Mouse (Mus musculus): Measurements from ENCODE around the gene Glo1.

Gene Glo1

DNA sequence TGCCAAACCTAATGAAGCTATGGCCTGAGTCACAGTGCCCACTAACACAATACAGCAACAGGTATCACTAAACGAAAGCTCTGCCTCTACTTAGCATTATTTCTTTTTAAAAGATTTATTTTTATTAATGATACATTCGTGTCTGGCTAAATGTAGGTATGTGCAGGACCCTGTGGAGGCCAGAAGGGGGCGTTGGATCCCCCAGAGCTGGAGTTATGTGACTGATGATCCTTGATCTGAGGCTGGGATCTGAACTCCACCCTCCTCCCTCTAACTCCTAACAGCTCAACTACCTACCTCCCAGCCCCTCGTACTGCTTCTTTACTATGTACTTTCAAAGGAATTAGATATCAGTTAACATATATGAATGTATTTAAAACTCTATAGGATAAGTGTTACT is 5.2 kb downstream of the Glo1 start:
- ChIA-PET POLR2A (interaction anchor here (0.6 to 6.9 kb wide), 18 partner anchors 10 to 70 kb away, joined by 3 to 105 read pairs (median 3); no protein-coding TSS in a partner anchor), CTCF (interaction anchor here (0.6 to 2.0 kb wide), 25 partner anchors 8 to 341 kb away, joined by 3 to 14 read pairs (median 5); no protein-coding TSS in a partner anchor)

DNA sequence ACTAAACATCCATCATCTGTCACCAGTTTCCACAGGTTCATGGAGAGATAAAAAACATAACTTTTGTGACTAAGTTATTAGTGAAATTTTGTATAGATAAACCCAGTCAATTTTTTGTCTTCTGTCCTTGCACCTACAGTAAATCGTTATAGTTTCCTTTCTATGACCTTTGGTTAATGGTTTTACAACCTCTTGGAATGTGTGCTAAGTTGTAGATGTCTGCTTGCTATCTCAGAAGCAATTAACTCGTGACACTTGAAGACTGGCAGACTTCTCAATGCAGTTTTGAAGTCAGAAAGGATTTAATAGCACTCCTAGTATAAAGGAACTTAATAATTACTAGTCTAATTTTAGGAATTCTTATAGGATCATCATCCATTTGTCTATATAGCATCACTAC is 6.1 kb downstream of the Glo1 start:
- POLR2A ChIA-PET = interaction anchor here in 1 of 4 experiments (1.1 to 6.9 kb wide), 3 partner anchors 11 to 18 kb away, joined by 3 to 105 read pairs (median 6); no protein-coding TSS in a partner anchor
- CTCF ChIA-PET = no interaction called here

DNA sequence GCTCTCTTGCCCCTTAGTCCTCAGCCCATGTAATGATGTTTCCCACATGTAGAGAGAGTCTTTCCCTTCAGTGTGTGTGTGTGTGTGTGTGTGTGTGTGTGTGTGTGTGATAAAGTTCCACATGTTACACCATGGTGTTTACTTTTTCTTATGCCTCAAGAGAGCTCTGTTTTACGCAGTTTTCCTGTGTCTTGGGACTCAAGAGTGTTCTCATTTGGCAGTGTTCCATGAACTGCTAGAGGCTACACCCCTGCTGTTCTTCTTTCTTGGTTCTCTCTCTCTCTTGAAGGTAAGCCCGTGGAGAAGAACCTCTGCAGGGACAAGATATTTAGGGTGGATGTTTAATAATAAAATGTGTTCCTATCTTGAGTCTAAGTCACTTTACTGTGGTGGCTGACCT is 7.5 kb downstream of the Glo1 start:
- CTCF ChIA-PET = interaction anchor here (0.6 to 1.8 kb wide), 11 partner anchors 8 to 885 kb away, joined by 3 to 4 read pairs (median 3); no protein-coding TSS in a partner anchor
- POLR2A ChIA-PET = interaction anchor here in 3 of 4 experiments (0.7 to 6.9 kb wide), 19 partner anchors 9 to 182 kb away, joined by 3 to 105 read pairs (median 3); no protein-coding TSS in a partner anchor

DNA sequence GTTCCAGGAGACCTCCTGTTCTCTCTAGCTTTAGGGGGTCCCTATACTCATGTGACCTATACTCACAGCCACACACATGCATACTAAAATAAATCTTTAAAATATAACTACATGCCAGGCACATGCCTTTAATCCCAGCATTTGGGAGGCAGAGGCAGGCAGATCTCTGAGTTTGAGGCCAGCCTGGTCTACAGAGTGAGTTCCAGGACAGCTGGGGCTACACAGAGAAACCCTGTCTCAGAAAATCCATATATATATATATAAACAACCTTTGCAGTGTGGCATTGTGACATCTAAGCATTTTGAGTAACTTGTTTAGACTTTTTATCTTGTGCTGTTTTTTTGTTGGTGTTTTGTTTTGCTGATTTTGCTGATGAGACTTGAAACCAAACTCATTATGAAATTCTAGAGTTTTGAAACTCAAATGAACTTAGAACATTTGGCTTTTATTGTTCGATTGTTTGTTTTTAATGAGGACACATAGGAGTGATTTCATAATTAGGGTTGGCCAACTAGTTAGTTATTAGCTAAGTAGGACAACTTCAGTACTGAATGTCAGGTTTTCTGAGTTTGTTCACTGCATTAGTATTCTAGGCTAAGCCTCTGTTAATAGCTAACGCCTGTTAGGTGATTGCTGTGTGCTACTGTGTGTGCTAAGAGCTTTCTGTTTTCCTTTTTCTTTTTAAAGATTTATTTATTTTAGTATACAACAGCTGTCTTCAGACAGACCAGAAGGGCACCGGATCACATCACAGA is 8.4 kb downstream of the Glo1 start:
- ChIA-PET POLR2A (interaction anchor here (0.5 to 6.9 kb wide), 26 partner anchors 8 to 1692 kb away, joined by 3 to 105 read pairs (median 3); no protein-coding TSS in a partner anchor), CTCF (interaction anchor here (0.5 to 1.8 kb wide), 15 partner anchors 9 to 884 kb away, joined by 3 to 4 read pairs (median 3); no protein-coding TSS in a partner anchor)

DNA sequence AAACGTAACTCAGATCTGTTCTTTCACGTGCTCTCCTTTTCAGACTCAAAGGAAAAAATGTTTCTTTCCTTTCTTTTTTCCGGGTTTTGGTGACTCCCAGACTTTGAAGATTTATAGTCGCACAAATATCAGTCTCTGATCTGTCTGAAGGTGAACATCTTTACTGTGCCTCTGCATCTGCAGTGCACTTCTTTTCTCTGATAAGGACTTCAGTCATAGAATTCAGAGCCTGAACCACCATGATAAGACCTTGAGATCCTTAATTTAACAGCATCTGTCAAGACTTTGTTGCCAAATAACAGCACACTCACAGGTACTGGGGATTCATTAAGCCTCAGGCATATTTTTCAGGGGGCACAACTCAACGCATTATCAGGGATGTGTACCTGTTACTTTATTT is 10.5 kb downstream of the Glo1 start:
- ChIA-PET CTCF (no interaction called here), POLR2A (interaction anchor here in 1 of 4 experiments (1.1 to 6.9 kb wide), 2 partner anchors 6 to 17 kb away, joined by 3 to 105 read pairs; no protein-coding TSS in a partner anchor)

- ChIA-PET CTCF (interaction anchor here in 3 of 4 experiments (0.6 to 1.1 kb wide), 5 partner anchors 8 to 1265 kb away, joined by 3 to 5 read pairs (median 4); no protein-coding TSS in a partner anchor), POLR2A (interaction anchor here (0.6 to 10.5 kb wide), 19 partner anchors 6 to 796 kb away, joined by 3 to 280 read pairs (median 5); no protein-coding TSS in a partner anchor)
These were observed 13.3 kb downstream of the Glo1 start for GRCm38 (mm10) chr17:30613350-30613749.

GRCm38 (mm10) chr17:30612075-30612859 is 14.4 kb downstream of the Glo1 start:
- ChIA-PET POLR2A (interaction anchor here (0.6 to 10.5 kb wide), 37 partner anchors 8 to 1044 kb away, joined by 3 to 280 read pairs (median 4); partner anchors contain the start of gene Btbd9 (in 1 of the 4)), CTCF (interaction anchor here (0.5 to 1.8 kb wide), 14 partner anchors 9 to 1266 kb away, joined by 3 to 12 read pairs (median 4); no protein-coding TSS in a partner anchor)

DNA sequence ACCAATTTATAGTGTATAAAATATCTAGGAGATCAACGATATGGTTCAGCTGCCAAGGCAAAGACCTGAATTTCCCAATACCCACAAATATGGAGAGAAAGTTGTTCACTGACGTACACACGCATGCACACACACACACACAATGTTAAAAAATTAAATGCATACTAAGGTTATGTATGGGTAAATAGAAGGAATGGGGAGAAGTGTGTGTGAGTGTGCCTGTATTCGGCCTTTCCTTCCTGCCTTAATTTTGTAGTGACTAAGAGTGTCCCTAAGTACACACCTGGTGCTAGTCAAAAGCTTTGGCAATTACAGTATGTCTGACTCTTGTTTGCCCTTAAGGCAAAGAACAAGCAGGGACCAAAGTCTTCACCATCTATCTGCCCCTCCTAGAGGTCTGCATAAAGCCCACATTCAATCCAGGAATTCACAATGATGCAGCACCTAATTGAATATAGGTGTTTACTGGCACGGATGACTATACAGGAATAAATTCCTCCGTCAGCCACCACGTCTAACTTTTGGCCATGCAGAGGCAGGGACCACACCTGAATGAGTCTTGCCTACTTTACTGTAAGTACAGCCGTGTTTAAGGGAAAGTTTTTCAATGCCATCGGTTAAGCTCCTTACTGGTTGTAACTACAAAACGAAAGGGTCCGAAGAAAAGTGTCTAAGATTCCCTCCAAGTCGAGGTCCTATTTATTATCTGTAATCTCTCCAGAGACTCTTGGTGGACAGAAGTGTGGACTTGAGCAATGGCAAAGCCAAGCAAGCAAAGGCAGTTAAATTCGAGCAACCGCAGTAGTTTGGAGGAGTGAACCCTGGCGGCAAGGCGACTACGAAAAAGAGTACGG is 15.2 kb downstream of the Glo1 start:
- CTCF ChIA-PET = interaction anchor here in 3 of 4 experiments (0.5 to 1.8 kb wide), 7 partner anchors 10 to 108 kb away, joined by 3 to 12 read pairs (median 4); no protein-coding TSS in a partner anchor
- POLR2A ChIA-PET = interaction anchor here in 3 of 4 experiments (0.6 to 10.5 kb wide), 26 partner anchors 8 to 696 kb away, joined by 3 to 280 read pairs (median 5); partner anchors contain the start of gene Btbd9 (in 1 of the 3)

- ChIA-PET POLR2A (interaction anchor here (0.6 to 10.5 kb wide), 14 partner anchors 9 to 1900 kb away, joined by 3 to 280 read pairs (median 6); no protein-coding TSS in a partner anchor), CTCF (interaction anchor here in 1 of 4 experiments (1.8 kb wide), 1 partner anchor 11 kb away, joined by 12 read pairs; no protein-coding TSS in a partner anchor)
These were observed 15.9 kb downstream of the Glo1 start for GRCm38 (mm10) chr17:30610739-30611138.

DNA sequence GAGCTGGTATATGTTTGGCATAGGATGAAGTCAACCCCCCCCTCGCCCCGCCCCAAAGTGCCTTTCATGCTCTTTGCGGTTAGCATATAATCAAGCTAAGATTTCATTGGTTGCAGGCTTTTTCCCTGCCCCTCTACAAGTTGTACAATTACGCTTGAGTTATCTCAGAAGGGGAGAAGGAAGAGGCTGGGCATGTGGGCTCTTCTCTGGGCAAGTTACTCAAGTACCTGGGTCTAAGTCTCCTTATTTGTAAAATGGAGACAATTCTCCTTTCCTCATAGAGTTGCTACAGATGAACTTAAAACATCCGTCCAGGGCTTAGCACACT is 16.7 kb downstream of the Glo1 start:
- CTCF ChIA-PET = interaction anchor here in 3 of 4 experiments (0.6 to 1.7 kb wide), 19 partner anchors 8 to 423 kb away, joined by 3 to 8 read pairs (median 3); no protein-coding TSS in a partner anchor
- POLR2A ChIA-PET = interaction anchor here in 3 of 4 experiments (0.6 to 10.5 kb wide), 45 partner anchors 8 to 1715 kb away, joined by 3 to 280 read pairs (median 4); no protein-coding TSS in a partner anchor

DNA sequence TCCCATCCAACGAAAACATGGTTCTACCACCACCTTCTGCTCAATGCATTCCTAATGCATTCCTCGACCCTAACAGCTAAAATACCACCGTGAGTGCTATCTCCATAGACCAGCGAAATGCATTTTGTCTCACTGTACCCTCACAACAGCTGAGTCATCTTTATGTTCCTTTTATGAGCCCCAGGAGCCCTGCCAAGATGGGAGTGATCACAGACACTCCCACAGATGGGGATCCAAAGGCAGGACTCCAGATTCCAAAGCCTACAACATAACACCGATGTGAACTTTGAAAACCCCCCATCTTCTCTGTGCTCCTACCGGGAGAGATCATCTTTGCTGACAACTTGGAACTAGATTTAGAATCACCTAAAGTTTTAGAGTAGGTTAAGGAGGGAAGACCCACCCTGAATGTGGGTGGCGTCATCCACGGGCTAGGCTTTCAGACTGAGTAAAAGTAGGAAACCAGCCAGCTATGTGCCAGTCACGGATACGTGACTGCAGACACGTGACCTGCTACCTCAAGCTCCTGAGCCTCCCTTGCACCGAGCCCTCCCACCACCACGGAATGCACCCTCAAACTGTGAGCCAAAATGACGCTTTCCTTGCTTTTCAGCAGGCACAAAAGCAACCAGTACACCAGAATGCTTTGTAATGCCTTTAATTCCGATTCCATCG is 17.2 kb downstream of the Glo1 start:
- ChIA-PET CTCF (interaction anchor here in 3 of 4 experiments (0.6 to 1.7 kb wide), 20 partner anchors 9 to 424 kb away, joined by 3 to 8 read pairs (median 3); no protein-coding TSS in a partner anchor), POLR2A (interaction anchor here in 3 of 4 experiments (0.6 to 10.5 kb wide), 45 partner anchors 8 to 1715 kb away, joined by 3 to 280 read pairs (median 3); no protein-coding TSS in a partner anchor)

DNA sequence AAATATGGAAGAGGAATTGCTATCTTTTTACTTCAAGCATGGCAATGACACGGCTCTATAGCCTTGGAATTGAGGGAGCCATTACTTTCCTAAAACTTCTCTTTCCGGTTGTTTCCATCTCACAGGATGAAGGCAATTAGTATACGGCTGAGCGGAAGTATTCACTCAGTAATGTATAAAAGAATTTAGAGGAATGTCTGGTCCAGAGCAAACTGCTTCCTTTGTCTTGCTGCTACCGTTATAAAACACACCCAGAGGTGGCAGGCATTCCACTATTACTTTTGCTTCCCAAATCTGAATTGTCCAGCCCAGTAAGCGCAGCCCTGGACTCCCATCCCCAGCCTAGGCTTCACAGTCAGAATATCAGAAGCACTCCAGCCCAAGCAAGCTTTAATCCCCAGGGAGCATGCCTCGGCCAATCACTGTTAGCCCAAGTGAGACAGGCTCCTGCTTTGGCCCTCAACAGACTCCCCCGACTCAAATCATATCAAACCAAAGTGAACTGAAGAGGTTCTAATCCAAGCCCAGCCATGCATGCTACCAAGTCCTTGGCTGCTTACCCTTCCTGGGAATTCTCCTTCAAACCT is 18.7 kb downstream of the Glo1 start:
- ChIA-PET CTCF (interaction anchor here in 2 of 4 experiments (0.5 to 2.5 kb wide), 7 partner anchors 40 to 1003 kb away, joined by 3 to 9 read pairs (median 5); no protein-coding TSS in a partner anchor), POLR2A (interaction anchor here in 2 of 4 experiments (0.6 to 10.5 kb wide), 11 partner anchors 11 to 97 kb away, joined by 3 to 280 read pairs (median 4); no protein-coding TSS in a partner anchor)

DNA sequence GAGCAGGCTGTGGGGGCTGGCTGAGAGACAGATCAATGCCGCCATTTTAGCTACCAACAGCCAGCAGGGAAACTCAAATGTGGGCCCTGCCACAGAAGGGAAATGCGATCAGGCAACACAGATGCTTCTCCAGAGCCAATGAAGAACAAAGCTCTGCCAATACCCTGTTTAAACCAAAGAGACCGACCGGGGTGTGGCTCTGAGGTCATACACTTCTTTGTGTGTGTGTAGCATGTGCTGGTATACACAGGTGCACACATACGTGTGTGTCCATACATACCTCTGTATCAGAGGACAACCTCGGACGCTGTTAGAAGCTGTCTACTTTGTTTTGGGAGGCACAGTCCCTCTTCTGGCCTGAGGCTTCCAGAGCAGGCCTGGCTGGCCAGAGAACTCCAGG is 19.3 kb downstream of the Glo1 start:
- POLR2A ChIA-PET = interaction anchor here (0.6 to 10.5 kb wide), 25 partner anchors 10 to 1340 kb away, joined by 3 to 280 read pairs (median 4); no protein-coding TSS in a partner anchor
- CTCF ChIA-PET = interaction anchor here (0.5 to 2.5 kb wide), 14 partner anchors 11 to 1344 kb away, joined by 3 to 9 read pairs (median 4); no protein-coding TSS in a partner anchor

- CTCF ChIA-PET = interaction anchor here (0.6 to 2.5 kb wide), 20 partner anchors 9 to 1344 kb away, joined by 3 to 9 read pairs (median 4); no protein-coding TSS in a partner anchor
- POLR2A ChIA-PET = interaction anchor here (0.6 to 10.5 kb wide), 31 partner anchors 9 to 964 kb away, joined by 3 to 280 read pairs (median 3); no protein-coding TSS in a partner anchor
These were observed 20.0 kb downstream of the Glo1 start for GRCm38 (mm10) chr17:30606634-30607081.

DNA sequence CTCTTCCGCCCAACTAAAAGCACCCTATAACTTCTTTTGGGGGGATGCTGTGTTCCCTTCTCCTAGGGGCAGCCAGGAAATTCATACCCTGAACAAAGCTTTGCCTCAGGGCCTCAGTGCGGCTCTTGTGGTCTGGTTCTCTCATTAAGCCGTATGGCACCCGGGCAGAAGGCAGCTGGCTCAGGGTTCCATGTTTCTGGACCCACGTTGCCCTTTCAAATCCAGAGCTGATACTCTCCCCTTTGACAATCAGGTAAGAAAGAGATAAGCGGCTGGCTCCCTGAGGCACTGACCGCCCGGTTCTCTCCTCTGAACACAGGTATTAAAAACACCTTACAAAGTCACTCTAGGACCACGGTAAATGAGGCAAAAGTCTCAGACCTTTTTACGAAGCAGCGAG is 20.5 kb downstream of the Glo1 start:
- ChIA-PET CTCF (interaction anchor here (0.6 to 2.5 kb wide), 21 partner anchors 8 to 844 kb away, joined by 3 to 9 read pairs (median 4); no protein-coding TSS in a partner anchor), POLR2A (interaction anchor here (0.6 to 10.5 kb wide), 27 partner anchors 9 to 317 kb away, joined by 3 to 280 read pairs (median 3); no protein-coding TSS in a partner anchor)

DNA sequence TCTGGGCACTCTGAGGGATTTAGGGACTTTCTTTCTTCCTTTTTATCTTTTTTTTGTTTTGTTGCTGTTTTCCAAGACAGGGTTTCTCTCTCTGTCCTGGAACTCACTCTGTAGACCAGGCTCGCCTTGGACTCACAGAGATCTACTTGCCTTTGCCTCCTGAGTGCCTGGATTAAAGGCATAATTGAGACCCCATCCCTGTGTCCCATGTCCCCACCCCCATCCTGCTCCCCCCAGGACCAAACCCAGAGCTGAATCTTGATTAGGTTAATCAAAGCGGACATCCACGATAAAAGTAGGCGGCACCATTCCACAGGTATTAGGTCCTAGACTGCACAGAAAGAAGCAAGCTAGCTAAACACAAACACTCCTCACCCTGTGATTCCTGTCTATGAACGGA is 21.7 kb downstream of the Glo1 start:
- ChIA-PET CTCF (interaction anchor here in 2 of 4 experiments (0.5 to 2.4 kb wide), 9 partner anchors 16 to 542 kb away, joined by 3 to 8 read pairs (median 4); no protein-coding TSS in a partner anchor), POLR2A (interaction anchor here in 3 of 4 experiments (0.6 to 10.5 kb wide), 12 partner anchors 8 to 1076 kb away, joined by 3 to 280 read pairs (median 4); no protein-coding TSS in a partner anchor)
